Mouse (Mus musculus) E14TG2a.4 (cell line): ENCODE measurements around the gene Gm15114.
"Not testable (repeated sequence)": the region's sequence is repeated elsewhere in the genome, so short reads cannot be mapped to it uniquely, and the experiment has no call there.

ENCODE experiments used
- CTCF ChIP-seq: conservative IDR thresholded peaks from 2 replicates; pipeline ENCODE4 v1.5.1; 2014; ENCODE audit warnings: low read length
- NANOG ChIP-seq: IDR thresholded peaks from 2 replicates; pipeline ENCODE4 v1.6.1; 2014; ENCODE audit warnings: borderline replicate concordance, low read length, mixed read lengths
- POU5F1 ChIP-seq: IDR thresholded peaks from 2 replicates; pipeline ENCODE4 v1.6.1; 2014; ENCODE audit warnings: low read length, borderline replicate concordance

GRCm38 (mm10) chrX:148488649-148489048, at the start of gene Gm15114:
- TF ChIP-seq CTCF, POU5F1, NANOG: not testable (repeated sequence)
